Mouse (Mus musculus) urinary bladder, adult 18-20 months (tissue): ENCODE data around the gene Vkorc1l1.

Experiments used
- DNase-seq, 2 experiments: peaks; one replicate each; pipeline ENCODE4 v3.0.0; 2022; ENCODE audit warnings: low spot score in 2 of 2, mixed read lengths in 2 of 2

Gene Vkorc1l1

DNA sequence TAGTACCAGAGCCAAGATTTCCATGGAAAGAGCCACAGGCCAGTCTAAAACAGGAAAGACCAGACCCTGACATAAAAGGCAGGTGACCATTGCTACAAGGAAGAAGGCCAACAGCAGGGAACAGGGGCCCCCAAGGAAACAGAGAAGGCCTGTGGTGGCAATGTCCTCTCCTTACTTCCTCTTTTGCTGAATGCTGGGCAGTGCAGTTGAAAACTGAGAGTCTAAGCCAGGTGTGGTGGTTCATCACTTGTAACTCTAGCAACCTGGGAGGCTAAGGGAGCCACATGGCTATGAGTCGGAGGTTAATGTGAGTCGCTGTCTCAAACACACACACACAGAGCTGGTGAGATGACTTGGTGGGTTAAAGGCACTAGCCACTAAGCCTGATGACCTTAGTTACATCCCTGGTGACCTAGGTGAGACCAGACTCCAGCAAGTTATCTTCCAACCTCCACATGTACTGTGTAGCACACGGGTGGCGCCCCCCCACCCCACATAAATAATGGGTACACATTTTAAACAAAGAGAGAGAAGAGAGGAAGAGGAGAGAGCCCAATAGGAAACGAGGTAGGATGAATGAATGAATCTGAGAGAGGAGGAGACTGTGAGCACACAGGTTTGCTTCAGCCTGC is 59.7 kb downstream of the Vkorc1l1 start:
- no peak for DNase-seq

DNA sequence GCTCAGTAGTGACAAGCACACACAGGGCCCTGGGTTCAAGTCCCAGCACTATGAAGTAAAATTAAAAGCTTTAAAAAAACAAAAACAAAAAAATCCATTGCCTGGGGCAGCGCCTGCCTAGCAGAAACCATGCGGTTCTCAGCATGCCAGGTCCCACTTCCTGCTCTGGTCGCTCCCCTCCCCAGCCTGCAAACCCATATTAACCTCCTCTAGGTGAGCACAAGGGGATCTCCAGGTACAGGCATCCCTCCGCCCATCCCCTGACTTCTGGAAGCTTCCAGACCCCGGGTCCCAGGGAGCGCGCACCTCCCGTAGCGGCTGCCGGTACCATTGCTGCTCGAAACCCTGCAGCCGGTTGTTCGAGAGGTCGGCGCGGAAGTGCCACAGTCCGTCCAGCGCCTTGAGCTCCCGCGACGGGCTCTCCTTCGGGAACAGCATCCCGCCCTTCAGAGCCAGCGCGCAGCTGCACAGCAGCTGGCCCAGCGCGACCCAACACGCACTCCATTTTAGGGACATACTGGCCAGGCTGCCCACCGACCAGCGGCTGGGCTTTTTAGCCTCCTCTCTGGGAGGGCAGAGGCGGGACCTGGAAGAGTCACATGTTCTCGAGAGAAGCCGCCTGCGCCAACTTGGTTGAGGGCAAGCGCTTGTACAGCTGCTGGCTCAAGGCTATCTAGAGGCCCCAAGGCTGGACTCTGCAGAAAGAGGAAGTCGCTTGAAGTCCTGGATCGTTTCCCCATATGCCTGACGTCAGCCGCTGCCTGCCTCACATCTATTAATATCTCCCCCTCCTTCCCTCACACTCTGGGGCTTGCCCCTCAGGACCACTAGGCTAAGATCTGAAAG is 60.8 kb downstream of the Vkorc1l1 start, which contains the start of gene Gusb:
Gene Gusb (minus strand): TSS at position 749 of the 846 bp plus-strand sequence.
- DNase-seq: peak; percentile 77 to 86

DNA sequence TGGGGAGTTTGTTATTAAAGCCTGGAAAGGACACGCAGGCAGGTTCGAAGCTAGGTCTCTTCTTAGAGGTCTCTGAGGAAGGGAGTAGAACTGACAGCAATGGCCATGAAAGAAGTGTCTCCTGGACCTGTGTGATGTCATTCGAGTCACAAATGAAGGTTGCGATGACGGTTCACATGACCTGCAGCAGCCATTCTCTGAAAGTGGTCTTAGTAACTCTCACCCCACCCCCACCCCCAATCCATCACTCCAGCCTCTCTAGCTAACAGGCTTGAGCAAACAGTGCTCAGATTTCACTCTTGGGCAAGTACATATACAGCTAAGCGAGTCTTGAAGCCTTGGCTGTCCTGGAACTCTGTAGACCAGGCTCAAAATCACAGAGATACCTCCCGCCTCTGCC is 61.5 kb downstream of the Vkorc1l1 start:
- no peak for DNase-seq

DNA sequence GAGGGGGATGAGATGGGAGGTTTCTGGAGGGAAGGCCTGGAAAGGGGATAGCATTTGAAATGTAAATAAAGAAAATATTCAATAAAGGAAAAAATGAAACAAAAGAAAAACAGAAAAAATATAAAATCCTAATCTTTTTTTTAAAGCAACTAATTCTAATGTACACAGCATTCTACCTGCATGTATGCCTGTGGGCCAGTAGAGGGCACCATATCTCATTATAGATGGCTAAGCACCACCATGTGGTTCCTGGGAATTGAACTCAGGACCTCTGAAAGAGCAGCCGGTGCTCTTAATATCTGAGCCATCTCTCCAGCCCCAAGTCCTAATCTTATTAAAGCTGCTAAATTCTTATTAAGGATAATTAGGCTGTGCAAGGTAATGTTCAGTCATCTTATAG is 65.6 kb downstream of the Vkorc1l1 start:
- DNase-seq: no peak

DNA sequence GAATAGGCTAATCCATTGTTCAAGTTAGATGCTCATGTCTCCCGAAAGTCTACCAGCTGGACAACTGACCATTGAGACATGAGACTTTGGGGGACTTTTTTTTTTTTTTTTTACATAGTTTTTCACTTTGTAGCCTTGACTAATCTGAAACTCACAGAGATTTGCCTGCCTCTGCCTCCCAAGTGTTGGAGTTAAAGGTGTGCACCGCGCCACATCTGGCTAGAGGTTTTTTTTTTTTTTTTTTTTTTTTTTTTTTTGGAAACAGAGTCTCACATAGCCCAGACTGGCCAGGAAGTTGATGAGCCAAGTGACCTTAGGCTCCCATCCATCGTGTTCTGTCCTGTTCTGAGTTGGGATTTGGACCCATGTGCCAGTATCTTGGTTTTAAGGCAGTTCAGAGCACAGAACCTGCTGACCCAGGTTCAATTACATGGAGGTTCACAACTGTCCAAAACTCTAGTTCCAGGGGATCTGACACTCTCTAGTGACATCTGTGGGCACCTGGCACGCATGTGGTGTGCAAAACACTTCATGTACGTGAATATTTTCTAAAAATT is 66.3 kb downstream of the Vkorc1l1 start:
- DNase-seq: no peak

DNA sequence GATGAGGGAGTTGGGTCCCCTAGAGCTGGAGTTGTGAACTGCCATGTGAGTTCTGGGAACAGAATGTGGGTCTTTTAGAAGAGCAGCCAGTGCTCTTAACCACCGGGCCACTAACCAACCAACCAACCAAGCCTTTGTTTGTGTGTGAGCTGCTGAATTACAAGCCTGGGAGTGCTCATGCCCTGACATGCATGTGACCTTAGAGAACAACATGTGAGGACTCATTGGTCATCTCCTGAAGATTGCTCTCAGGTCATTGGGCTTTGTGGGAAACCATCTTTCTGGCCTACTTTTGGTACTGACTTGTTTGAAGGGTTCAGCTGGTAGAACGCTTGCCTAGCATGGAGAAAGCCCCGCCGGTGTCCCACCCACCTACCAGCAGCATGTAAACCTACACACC is 68.0 kb downstream of the Vkorc1l1 start:
- no peak for DNase-seq

DNA sequence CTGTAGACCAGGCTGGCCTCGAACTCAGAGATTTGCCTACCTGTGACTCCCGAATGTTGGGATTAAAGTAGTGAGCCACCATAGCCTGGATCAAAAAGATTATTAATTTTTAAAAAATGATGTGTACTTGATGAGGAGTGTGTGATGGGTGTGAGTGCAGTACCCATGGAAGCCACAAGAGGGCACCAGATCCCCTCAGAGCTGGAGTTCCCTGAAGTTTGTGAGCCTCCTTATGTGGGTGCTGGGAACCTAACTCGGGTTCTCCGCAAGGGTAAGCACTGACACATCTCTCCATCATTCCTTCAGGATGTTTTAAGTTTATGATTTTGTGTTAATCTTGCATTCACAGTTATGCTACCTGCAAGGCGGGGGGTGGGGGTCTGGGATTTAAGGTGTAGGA is 69.2 kb downstream of the Vkorc1l1 start:
- no peak for DNase-seq

DNA sequence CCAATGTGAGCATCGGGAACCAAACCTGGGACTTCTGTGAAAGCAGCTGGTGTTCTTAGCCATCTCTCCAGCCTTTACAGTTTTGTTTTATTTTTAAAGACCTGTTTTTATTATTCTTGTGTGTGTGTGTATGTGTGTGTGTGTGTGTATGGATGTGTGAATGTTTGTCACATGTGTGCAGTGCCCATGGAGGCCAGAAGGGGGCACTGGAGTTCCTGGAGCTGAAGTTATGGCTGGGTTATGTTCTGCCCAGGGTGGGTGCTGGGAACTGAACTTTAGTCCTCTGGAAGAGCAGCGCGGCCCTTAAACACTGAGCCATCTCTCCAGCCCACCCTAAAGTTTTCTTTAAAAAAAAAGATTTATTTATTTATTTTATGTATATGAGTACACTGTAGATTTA is 73.3 kb downstream of the Vkorc1l1 start:
- DNase-seq: no peak

DNA sequence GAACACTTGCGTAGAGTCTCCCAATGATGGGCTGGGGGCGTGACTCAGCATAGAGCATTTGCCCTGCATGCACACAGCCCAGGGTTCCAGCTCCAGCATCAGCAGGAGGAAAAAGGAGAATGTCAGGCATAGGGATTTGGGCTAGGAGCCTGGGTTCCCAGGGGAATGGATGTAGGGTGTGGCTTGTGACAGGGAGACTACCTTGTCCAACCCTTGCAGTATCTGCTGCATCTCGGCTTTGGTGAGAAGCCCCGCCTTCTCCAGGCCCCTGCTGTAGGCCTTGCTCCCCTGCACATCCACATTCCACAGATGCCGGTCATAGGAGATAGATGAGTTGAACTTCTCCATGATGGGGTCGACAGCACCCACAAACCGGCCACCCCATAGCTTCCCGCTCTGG is 77.7 kb downstream of the Vkorc1l1 start:
- DNase-seq: no peak

DNA sequence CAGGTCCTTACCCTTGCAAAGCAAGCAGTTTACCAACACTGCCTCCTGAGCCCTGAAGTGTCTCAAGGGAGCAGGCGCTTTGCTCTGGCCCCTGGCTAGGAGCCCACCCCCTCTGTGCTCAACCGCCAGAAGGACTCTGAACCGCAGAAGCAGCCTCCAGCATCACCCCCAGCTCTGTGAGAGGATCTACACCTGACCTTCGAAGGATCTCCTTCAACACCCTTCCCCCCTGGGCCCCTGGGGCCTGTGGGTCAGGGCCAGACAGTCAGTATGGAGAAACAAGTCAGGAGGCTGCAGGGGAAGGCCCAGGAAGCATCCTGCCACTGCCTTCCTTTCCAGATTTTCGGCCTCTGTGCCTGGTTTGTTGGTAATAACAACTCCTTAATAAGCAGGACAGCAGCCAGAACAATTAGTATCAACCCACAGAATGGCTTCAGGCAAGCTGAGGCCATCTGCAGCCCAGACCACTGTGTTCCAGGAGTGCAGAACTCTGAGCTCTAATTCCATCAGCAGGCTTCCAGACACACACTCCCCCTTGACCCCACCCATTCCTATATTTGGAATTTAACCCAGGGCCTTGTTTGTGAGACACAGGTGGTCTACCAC is 79.7 kb downstream of the Vkorc1l1 start:
- DNase-seq: no peak

DNA sequence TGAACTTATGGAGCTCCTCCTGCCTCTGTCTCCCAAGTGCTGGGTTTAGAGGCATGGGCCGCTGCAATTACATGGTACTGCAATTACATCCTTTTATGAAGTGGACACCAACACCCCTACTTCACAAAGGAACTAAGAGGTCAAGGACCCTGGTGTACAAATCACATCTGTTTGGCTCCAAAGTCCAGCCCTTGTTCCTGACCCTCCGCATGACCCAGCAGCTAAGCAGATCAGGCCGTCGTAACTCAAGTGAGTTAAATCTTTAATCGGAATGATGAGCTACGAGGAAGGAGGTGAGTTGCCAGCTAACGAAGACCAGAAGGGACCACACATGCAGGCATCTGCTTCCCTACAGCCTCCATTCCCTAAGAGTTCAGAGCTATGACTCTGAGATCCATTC is 80.6 kb downstream of the Vkorc1l1 start:
- no peak for DNase-seq

DNA sequence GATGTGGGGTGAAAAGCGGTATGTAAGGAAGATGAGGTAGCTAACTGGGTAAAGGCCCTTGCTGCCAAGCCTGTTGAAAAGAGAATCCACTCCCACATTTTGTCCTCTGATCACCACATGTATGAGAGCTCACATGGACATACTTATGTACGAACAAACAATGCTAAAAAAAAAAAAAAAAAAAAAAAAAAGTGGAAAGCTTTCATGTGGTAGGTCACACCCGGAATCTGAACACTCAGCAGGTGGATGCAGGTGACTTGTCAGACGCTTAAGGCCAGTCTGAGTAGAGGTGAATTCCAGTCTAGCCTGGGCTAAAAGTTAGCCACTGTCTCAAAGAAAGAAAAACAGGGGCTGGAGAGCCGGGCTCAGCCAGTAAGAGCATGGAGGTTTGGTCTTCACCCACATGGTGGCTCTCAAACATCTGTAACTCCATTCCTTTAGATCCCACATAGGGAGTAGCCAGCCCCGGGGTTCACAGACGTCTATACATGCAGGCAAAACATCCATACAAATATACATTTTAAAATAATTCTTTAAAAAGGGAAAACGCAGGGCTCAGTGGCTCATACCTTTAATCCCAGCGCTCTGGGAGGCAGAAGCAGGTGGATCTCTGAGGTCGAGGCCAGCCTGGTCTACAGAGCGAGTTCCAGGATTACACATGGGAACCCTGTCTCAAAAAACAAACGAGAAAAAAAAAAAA is 81.4 kb downstream of the Vkorc1l1 start:
- no peak for DNase-seq

DNA sequence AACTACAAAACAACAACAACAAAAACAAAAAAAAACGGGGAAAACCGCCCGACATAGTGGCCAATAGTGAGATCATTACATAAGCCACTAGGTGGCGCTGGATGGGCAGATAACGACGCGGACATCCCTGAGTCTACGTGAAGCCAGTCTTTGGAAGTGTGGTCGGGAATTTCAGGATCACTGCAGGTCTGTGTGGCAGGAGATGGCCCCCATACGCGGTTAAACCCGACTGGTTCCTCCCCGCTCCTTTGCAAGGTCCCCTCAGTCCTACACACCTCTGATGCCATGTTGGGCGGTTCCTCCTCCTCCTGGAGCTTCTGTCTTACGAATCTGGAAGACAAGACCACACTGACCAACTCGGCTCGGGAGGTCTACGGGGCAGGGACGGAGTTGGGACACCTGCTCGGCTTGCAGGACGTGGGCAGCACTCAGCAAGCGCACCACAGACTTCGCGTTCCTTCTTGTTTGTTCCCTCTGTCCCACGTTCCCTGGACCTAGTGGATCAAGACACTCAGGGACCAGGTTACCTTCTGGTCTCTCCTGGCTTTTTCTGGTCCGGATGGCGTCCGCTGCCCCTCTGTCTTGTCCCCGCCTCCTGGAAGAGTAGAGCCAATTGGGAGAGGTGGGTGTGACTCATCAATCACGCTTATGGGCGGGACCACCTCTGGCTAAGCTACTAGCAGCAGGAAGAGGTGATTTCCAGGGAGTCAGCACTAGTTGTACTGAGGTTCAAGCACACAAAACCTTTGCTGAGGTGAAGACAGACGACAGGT is 82.2 kb downstream of the Vkorc1l1 start:
- peak; percentile 76 to 87 for DNase-seq

DNA sequence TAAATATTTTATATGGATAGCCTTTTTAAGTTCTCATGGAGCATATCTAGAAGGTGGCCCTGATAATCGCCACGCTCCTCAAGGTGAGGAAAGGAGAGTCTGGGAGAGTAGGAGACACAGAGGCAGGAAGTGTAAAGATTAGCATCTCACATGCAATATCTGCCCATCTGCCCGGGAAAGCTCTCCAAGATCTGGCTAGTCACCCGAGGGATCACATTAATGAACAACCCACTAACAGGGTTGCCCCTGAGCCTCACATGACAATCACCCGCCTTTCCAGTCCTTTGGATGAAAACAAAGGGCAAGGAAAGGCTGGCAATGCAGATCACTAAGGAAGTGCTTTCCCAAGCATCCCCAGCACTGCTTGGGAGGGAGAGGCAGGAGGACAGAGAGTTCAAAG is 85.4 kb downstream of the Vkorc1l1 start:
- DNase-seq: no peak

DNA sequence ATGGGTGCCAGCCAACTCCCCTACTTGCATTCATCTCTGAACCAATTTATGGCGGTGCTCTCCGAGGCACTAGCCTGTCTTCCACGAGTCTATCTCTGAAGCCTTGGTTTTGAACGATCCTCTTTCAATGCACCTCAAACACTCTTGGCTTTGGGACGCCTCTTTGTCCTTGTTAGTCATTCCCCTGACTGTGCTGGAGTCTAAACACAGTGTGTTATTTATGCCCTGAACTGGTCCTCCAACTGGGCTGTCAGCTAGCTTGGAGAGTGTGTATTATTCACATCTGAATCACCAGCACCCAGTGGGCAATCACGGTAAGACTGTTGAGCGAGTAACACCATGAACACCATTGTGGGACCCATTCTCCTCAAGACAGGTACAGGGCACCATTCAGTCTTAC is 85.9 kb downstream of the Vkorc1l1 start:
- no peak for DNase-seq

DNA sequence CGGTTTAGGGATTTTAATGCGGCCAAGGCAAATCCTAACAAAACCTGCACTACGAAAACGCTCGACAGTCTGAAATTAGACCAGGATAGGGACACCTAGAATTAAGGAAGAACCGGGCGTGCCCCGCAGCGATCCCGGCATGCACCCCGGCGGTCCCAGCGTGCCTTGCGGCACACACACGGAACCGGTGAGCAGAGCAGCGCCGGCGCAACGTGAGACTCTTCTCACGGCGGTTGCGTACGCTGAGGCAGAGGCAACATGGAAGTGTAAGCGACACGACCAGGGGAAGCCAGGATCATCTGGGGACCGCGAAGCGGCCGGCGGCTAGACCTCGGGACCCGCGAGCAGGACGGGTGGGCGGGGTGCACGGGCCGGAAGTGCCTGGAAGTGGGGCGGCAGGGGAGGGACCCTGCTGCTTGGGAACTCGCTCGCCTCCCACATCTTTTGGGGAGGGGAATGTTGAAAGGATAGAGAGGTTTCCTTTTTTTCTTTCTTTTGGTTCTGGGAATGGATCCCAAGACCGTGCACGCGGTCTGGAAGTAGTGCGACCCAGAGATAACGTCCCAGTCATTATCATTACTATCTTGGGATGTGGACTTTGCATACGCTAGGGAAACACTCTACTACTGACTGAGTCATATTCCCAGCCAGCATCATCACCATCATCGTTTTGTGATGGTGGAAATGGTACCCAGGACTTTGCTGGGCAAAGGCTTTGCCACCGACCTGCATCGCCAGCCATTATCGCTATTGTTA is 87.5 kb downstream of the Vkorc1l1 start, which contains the start of the genes Asl and Crcp:
Gene Asl (minus strand): TSS at position 106 of the 756 bp plus-strand sequence.
Gene Crcp (plus strand): TSS at position 149 of the 756 bp plus-strand sequence.
- peak; percentile 78 to 87 for DNase-seq

DNA sequence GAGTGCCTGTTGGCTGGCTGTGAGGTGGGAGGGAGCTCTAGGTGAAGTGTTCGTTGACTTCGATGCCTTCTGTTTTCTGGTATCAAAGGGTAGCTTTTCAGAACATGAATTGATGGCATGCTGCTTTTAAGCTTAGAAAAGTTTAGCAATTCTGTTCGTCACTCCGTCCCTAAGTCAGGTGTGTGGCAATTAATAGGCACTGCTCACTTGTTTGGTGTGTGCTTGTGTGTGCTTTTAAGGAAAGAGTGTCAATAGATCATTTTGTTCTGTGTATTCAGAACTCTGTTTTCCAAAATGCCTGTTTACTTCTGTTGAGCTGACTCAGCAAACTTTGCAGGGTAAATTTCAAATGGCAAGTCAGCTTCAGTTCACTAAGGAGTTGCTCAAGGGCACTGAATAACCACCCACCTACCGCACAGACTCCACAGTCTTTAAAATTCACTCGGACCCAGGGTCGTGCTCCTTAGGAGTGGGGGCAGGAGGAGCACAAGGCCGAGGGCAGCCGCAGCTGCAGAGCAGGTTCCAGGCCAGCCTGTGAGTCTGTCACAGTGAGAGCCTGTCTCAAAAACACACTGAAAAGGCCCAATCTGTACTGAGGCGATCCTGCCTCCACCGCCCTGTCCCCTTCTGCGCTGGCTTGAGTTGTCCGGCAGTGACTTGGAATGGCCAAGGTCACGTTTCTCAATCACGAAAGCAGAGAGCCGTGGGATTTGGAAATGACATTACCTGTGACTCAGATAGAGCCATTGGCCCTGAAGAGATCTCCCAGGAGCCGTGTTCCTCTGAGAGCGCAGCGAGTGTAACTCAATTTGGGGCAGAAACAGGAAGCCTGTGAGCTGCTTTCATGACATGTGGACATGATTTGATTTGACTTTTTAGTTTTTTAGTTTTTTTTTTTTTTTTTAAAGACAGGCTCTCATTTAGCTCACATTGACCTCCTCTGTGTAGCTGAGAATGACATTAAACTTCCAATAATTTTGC is 89.9 kb downstream of the Vkorc1l1 start:
- DNase-seq: no peak

DNA sequence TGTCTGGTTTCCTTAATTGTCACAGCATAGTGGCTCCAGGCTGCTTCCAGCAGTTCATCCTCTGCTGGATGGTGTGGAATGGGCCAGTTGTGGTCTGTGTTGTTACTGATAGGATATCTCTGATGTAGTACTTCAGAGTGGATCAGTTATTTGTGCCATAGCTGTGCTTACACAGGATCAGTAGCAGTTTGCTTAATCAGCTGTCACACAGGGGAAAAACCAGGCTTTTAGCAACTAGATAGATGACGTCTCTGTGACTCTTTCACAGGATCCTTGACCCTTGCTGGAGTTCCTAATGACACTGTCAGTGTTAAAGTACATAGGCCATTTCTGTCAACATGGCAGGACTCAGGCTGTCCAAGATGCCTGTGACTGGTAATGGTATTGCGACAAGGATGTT is 92.1 kb downstream of the Vkorc1l1 start:
- no peak for DNase-seq
